ENCODE assay signal across 9 mouse cellular contexts in the genomic region with DNA sequence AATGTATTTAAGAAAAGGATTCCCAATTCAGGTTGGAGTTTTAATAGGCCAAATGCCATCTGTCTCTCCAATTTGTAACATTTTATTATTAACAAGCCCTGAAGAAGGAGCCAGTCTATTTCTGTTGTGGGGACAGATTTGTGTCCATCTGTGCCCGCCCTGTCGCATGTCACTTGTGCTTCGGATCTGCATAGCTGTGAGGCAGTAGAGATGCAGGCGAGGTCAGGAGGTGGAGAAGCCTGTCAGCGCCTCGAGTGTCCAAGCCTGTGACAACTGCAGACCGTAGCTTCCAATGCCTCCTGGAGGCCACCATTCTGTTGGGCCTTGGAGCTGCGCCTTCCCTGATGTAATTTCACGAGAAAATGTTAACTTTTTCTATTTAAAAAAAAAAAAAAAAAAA.
DNase-seq lines count a peak whose midpoint lies in the region; ATAC-seq lines count a peak whose summit lies in the region.
"Had no signal": no experiment of that assay in that cellular context is flagged by ENCODE, and none has a peak within 500 bp of the region (broad histone marks: within the 10 kb centered on the region; RNA-seq: fewer than 3 reads in every experiment).

No protein-coding gene starts in this region.

- ATAC-seq in embryonic facial prominence, embryonic 14.5 days (ENCODE audit: low read depth) = peak; percentile 26; the same call in 1 of the 2 replicates
- ATAC-seq in erythroblast, adult 5-6 weeks (replicated peaks; ENCODE audit: low FRiP score, poor library complexity, severe bottlenecking) = no peak

- H3K9ac ChIP-seq in embryonic facial prominence, embryonic 14.5 days (ENCODE audit: low read depth, low read length) = no peak overlapping the region

- no peak overlapping the region for H3K4me2 ChIP-seq in embryonic facial prominence, embryonic 14.5 days (ENCODE audit: low read depth, low read length)

- DNase-seq in embryonic facial prominence, embryonic 14.5 days (ENCODE audit: low spot score) = peak; percentile 20
- DNase-seq in embryonic facial prominence, embryonic 10.5 days (ENCODE audit: low spot score) = no peak
- peak; percentile 23 to 35 for DNase-seq in right cerebral cortex, postnatal 10 days (ENCODE audit: low spot score in 2 of 2)
- DNase-seq in right cerebral cortex, postnatal 14 days = no peak
- DNase-seq in heart, postnatal 4 days = peak; percentile 61
- no peak for DNase-seq in liver
- DNase-seq in adrenal gland, adult 2 months = no peak

- no peaks in the 10 kb centered on the region for H3K36me3 ChIP-seq in embryonic facial prominence, embryonic 14.5 days (ENCODE audit: control insufficient read depth, insufficient read depth, low read length)
- H3K36me3 ChIP-seq in embryonic facial prominence, embryonic 10.5 days (replicated peaks) = no peaks in the 10 kb centered on the region
- H3K36me3 ChIP-seq: neural tube, embryonic 13.5 days had no signal

- 64% methylated on average over 9 of the region's 9 CpGs for WGBS in embryonic facial prominence, embryonic 14.5 days
- 54% methylated on average over 9 of the region's 9 CpGs for WGBS in embryonic facial prominence, embryonic 10.5 days

- no peak overlapping the region for H3K27ac ChIP-seq in embryonic facial prominence, embryonic 14.5 days (replicated peaks; ENCODE audit: low read depth, low read length)
- no peak overlapping the region for H3K27ac ChIP-seq in embryonic facial prominence, embryonic 10.5 days (replicated peaks)

- H3K9me3 ChIP-seq in embryonic facial prominence, embryonic 14.5 days (ENCODE audit: control insufficient read depth, low read length) = no peaks in the 10 kb centered on the region
- H3K9me3 ChIP-seq in embryonic facial prominence, embryonic 10.5 days = no peaks in the 10 kb centered on the region
- H3K9me3 ChIP-seq: neural tube, embryonic 13.5 days had no signal

- no peaks in the 10 kb centered on the region for H3K27me3 ChIP-seq in embryonic facial prominence, embryonic 14.5 days (replicated peaks; ENCODE audit: control insufficient read depth, insufficient read depth, low read length)
- H3K27me3 ChIP-seq in embryonic facial prominence, embryonic 10.5 days (replicated peaks; ENCODE audit: low read depth, poor library complexity, severe bottlenecking) = no peaks in the 10 kb centered on the region

- H3K4me1 ChIP-seq in embryonic facial prominence, embryonic 14.5 days (ENCODE audit: control insufficient read depth, insufficient read depth, low read length) = no peaks in the 10 kb centered on the region
- peaks cover 11% of the 10 kb centered on the region for H3K4me1 ChIP-seq in embryonic facial prominence, embryonic 10.5 days

- H3K4me3 ChIP-seq in embryonic facial prominence, embryonic 14.5 days (ENCODE audit: low read depth, low read length) = no peak overlapping the region
- H3K4me3 ChIP-seq in embryonic facial prominence, embryonic 10.5 days = no peak overlapping the region
- H3K4me3 ChIP-seq: neural tube, embryonic 13.5 days had no signal

Comparison
In these comparisons a context has a peak if more than half of its experiments do, and no peak if none do; other contexts are left out.
1. DNase-seq: peak in embryonic facial prominence, embryonic 14.5 days (single experiment), right cerebral cortex, postnatal 10 days (2 of 2) and heart, postnatal 4 days (single experiment); none in embryonic facial prominence, embryonic 10.5 days (single experiment), right cerebral cortex, postnatal 14 days (single experiment), liver (single experiment) and adrenal gland, adult 2 months (single experiment).